Mouse (Mus musculus): ENCODE measurements around the gene Mical2.

DNA sequence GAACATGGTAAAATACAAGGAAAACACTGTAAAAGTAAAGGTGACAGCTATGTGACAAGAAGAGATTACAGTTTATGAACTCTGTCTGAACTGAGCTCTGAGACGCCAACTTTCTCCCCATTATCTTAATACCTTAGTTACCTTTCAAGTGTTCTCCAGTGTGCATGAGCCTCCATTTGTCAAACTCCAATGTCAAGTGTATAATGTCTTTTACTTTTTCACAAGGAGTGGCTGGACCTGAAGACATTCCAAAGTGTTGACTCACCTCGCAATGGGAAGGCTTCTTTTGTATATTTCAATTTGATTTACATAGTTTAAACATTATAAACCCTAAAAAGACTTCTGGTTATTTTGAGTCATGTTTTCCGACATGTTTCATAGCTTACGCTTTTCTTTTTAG lies 197.8 kb downstream of the Mical2 start:
- TF ChIP-seq CTCF (IDR thresholded peaks at IDR 0.05; ENCODE audit: extremely low read depth, insufficient read length, insufficient replicate concordance, low read depth, low read length) (no peak), POLR2A (IDR thresholded peaks at IDR 0.05; ENCODE audit: low read depth, low read length) (no peak)
